In the genomic region with DNA sequence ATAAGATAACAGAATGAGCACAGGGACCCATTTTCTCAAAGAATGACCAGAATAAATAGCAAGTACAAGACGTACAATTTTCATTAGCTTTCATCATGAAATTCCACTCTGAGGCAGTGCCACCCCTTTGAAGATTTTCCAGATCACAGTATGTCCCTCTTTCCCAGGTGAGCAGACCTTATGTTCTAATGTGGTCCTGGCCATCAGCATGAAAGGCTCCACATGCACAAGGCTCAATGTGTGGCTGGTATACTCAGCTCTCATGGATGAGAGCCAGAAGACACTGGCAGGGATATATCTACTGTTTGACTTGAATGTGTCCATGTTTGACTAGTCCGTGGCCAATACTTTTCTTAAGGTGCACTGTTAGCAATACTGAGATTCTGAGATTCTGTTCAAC, we compare ENCODE assay signal across 11 mouse cellular contexts.
DNase-seq lines count a peak whose midpoint lies in the region.
"Had no signal": no experiment of that assay in that cellular context is flagged by ENCODE, and none has a peak within 500 bp of the region (broad histone marks: within the 10 kb centered on the region; RNA-seq: fewer than 3 reads in every experiment).

No protein-coding gene starts in this region.

- peak; percentile 87 for DNase-seq in cerebellum, adult 11-12 months
- peak; percentile 66 for DNase-seq in cerebellum, adult 8-10 months
- peak; percentile 58 to 85 for DNase-seq in cerebellum, postnatal 14 days
- no peak for DNase-seq in left cerebral cortex, adult 9 months (ENCODE audit: low spot score in 2 of 2)
- no peak for DNase-seq in thymus, adult 18-20 months
- DNase-seq in adrenal gland, postnatal 36 days = no peak
- DNase-seq: adrenal gland, adult 2 months; gastrocnemius, postnatal 36 days; heart, adult 11 months; heart, postnatal 36 days; kidney, adult 8-10 months had no signal

Comparison
In these comparisons a context has a peak if more than half of its experiments do, and no peak if none do; other contexts are left out.
1. DNase-seq: peak in cerebellum, adult 11-12 months (single experiment), cerebellum, adult 8-10 months (single experiment) and cerebellum, postnatal 14 days (2 of 2); none in left cerebral cortex, adult 9 months (0 of 2), thymus, adult 18-20 months (0 of 2) and adrenal gland, postnatal 36 days (0 of 2).